Comparison of ENCODE assay signal across 23 mouse cellular contexts in the genomic region with DNA sequence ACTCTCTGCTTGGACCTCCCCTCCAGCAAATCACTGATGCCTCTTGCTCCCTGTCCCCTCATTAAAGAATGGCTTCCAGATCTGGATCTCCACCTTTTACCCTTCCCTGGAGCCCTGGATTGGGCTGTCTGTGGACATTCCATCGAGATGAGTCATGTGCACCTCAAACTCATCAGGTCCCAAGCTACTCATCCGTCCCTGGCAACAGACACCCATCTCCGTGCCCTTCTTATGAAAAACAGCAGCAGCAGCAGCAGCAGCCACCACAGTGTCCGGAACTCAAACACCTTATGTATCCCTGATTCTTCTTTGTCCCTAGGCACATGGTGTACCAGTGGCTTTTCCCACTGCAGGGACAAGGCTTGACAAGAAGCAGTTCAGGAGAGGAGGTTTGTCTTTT. TPM values are rescaled to one million over a fixed set of nuclear protein-coding genes. Genes with fewer than 3 reads are reported as not detected.
DNase-seq lines count a peak whose midpoint lies in the region; ATAC-seq lines count a peak whose summit lies in the region.
"Had no signal": no experiment of that assay in that cellular context is flagged by ENCODE, and none has a peak within 500 bp of the region (broad histone marks: within the 10 kb centered on the region; RNA-seq: fewer than 3 reads in every experiment).

No protein-coding gene starts in this region.

- WGBS in heart, embryonic 13.5 days: 69% methylated on average over 4 of the region's 4 CpGs
- 65% methylated on average over 4 of the region's 4 CpGs for WGBS in embryonic facial prominence, embryonic 15.5 days
- 64% methylated on average over 4 of the region's 4 CpGs for WGBS in limb, embryonic 15.5 days

- no peaks in the 10 kb centered on the region for H3K9me3 ChIP-seq in heart, embryonic 13.5 days
- no peaks in the 10 kb centered on the region for H3K9me3 ChIP-seq in embryonic facial prominence, embryonic 15.5 days (replicated peaks)
- no peaks in the 10 kb centered on the region for H3K9me3 ChIP-seq in limb, embryonic 15.5 days
- H3K9me3 ChIP-seq: midbrain, embryonic 13.5 days had no signal

- H3K4me1 ChIP-seq in heart, embryonic 13.5 days: peaks cover 53% of the 10 kb centered on the region
- peaks cover 60% of the 10 kb centered on the region for H3K4me1 ChIP-seq in embryonic facial prominence, embryonic 15.5 days
- peaks cover 68% of the 10 kb centered on the region for H3K4me1 ChIP-seq in limb, embryonic 15.5 days

- H3K4me3 ChIP-seq in heart, embryonic 13.5 days: no peak overlapping the region
- no peak overlapping the region for H3K4me3 ChIP-seq in embryonic facial prominence, embryonic 15.5 days (replicated peaks)
- no peak overlapping the region for H3K4me3 ChIP-seq in limb, embryonic 15.5 days
- H3K4me3 ChIP-seq: heart, adult 2 months; midbrain, embryonic 13.5 days had no signal

- peaks cover 35% of the 10 kb centered on the region for H3K27me3 ChIP-seq in heart, embryonic 13.5 days (replicated peaks)
- 0 out of 2 replicates have a peak, but pooled peaks cover 14% of the 10 kb centered on the region for H3K27me3 ChIP-seq in embryonic facial prominence, embryonic 15.5 days
- H3K27me3 ChIP-seq in limb, embryonic 15.5 days: no peaks in the 10 kb centered on the region

- no peak overlapping the region for H3K4me2 ChIP-seq in heart, embryonic 13.5 days
- no peak overlapping the region for H3K4me2 ChIP-seq in embryonic facial prominence, embryonic 15.5 days (replicated peaks)
- no peak overlapping the region for H3K4me2 ChIP-seq in limb, embryonic 15.5 days
- H3K4me2 ChIP-seq: midbrain, embryonic 13.5 days had no signal

- H3K27ac ChIP-seq in heart, embryonic 13.5 days (replicated peaks): peak overlapping the region; percentile 39; the same call in 1 of the 2 replicates
- H3K27ac ChIP-seq in embryonic facial prominence, embryonic 15.5 days (replicated peaks): peak overlapping the region; percentile 78
- peak overlapping the region; percentile 78 for H3K27ac ChIP-seq in limb, embryonic 15.5 days
- H3K27ac ChIP-seq: heart, adult 2 months; kidney, postnatal 0 days; liver, embryonic 14.5 days; macrophage; midbrain, embryonic 13.5 days had no signal

- no peak for ATAC-seq in heart, embryonic 13.5 days (ENCODE audit: extremely low read depth, insufficient number of reproducible peaks, low FRiP score, low TSS enrichment)
- ATAC-seq in embryonic facial prominence, embryonic 15.5 days (ENCODE audit: insufficient number of reproducible peaks, low FRiP score, low TSS enrichment, low read depth): no peak
- no peak for ATAC-seq in limb, embryonic 15.5 days (ENCODE audit: insufficient number of reproducible peaks, low FRiP score, low TSS enrichment, low read depth)
- ATAC-seq: forebrain, embryonic 14.5 days; hindbrain, embryonic 16.5 days; midbrain, embryonic 13.5 days had no signal

- no peak for DNase-seq in heart, adult 11 months
- DNase-seq in 3T3-L1 (ENCODE audit: low read depth, low spot score): peak; percentile 79
- DNase-seq in adrenal gland, adult 2 months: no peak
- no peak for DNase-seq in frontal cortex, postnatal 14 days (ENCODE audit: low spot score in 2 of 2)
- no peak for DNase-seq in spleen, postnatal 4 days (ENCODE audit: low spot score in 2 of 2)
- DNase-seq: B cell, adult 2 months; cerebellum, adult 11 months; heart, adult 2 months; heart, postnatal 10 days; layer of hippocampus, adult 9-11 months; right cerebral cortex, adult 18-20 months had no signal

- H3K9ac ChIP-seq in heart, embryonic 13.5 days: no peak overlapping the region
- no peak overlapping the region for H3K9ac ChIP-seq in embryonic facial prominence, embryonic 15.5 days
- no peak overlapping the region for H3K9ac ChIP-seq in limb, embryonic 15.5 days
- H3K9ac ChIP-seq: liver, embryonic 14.5 days; midbrain, embryonic 13.5 days had no signal

- H3K36me3 ChIP-seq in heart, embryonic 13.5 days: no peaks in the 10 kb centered on the region
- no peaks in the 10 kb centered on the region for H3K36me3 ChIP-seq in embryonic facial prominence, embryonic 15.5 days
- no peaks in the 10 kb centered on the region for H3K36me3 ChIP-seq in limb, embryonic 15.5 days
- H3K36me3 ChIP-seq: midbrain, embryonic 13.5 days had no signal

RNA-seq across cellular contexts. Expression of gene Tgfbi, which starts 1.5 kb away (rescaled TPM):
- polyA plus RNA-seq in heart, embryonic 13.5 days (2015; fragmentation: Nextera tagmentation; extraction: Ambion mirVana): 59.4 and 64.5 TPM in 2 replicates
- 64.4 and 68.3 TPM in 2 replicates for polyA plus RNA-seq in embryonic facial prominence, embryonic 15.5 days (2015; fragmentation: Nextera tagmentation; extraction: Ambion mirVana)
- 105 and 121 TPM in 2 replicates for polyA plus RNA-seq in limb, embryonic 15.5 days (2015; fragmentation: Nextera tagmentation; extraction: Ambion mirVana)
- 10 to 100 TPM; 30.7 to 69.6 TPM for total RNA-seq in adrenal gland, adult 2 months (2021)
- 80.5 and 129 TPM in 2 replicates for polyA plus RNA-seq in adrenal gland, adult 2 months (2012; rRNA removed)

RNA-seq across cellular contexts. Expression of gene Lect2, which starts 59.5 kb away (rescaled TPM):
- polyA plus RNA-seq in heart, embryonic 13.5 days (2015; fragmentation: Nextera tagmentation; extraction: Ambion mirVana): 0.19 and 3.0 TPM in 2 replicates
- polyA plus RNA-seq in embryonic facial prominence, embryonic 15.5 days (2015; fragmentation: Nextera tagmentation; extraction: Ambion mirVana): not detected in 2 replicates
- polyA plus RNA-seq in limb, embryonic 15.5 days (2015; fragmentation: Nextera tagmentation; extraction: Ambion mirVana): not detected in 2 replicates
- total RNA-seq in adrenal gland, adult 2 months (2021): under 1 TPM in 1 of 2 experiments, not detected in 1; 0.49 TPM
- not detected in 2 replicates for polyA plus RNA-seq in adrenal gland, adult 2 months (2012; rRNA removed)
- total RNA-seq: adrenal gland, adult 18-20 months; gastrocnemius, adult 18-20 months; heart, adult 2 months; heart, postnatal 10 days; left cerebral cortex, postnatal 25 days had no signal
- polyA plus RNA-seq: forebrain, embryonic 14.5 days; heart, adult 2 months; hindbrain, embryonic 16.5 days; macrophage; midbrain, embryonic 13.5 days had no signal
